Mouse (Mus musculus) ES-Bruce4 (cell line): ENCODE measurements around the gene Pde8a.

Source experiments
- CTCF ChIP-seq: IDR thresholded peaks from one replicate; pipeline ENCODE4 v1.8.1; 2011; ENCODE audit warnings: low read depth, low read length
- EP300 ChIP-seq: IDR thresholded peaks from 2 replicates; pipeline ENCODE4 v1.6.1; 2011; ENCODE audit warnings: low read depth, low read length; ENCODE audit not compliant: insufficient read depth
- POLR2A ChIP-seq: IDR thresholded peaks from one replicate; pipeline ENCODE4 v1.8.1; 2011; ENCODE audit warnings: low read length; ENCODE audit not compliant: insufficient read depth

DNA sequence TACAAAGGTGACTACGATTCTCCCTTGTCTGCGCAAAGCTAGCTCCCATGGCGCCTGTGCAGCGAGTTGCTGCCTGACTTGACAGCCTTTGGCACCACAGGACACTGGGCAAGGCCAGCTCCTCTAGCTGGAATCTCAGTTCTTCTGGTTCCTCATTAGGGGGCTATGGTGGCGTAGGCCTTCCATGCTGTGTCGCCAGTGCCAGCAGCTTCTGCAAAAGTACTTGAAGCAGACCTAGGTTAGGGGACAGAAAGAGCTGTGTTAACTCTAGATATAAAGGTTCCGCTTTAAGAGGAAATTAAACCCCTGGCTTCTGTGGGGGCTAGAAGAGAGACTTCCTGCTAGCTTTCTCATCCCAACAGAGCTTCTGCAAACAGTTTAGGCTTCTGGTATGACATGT, 134.8 kb downstream of the Pde8a start:
- TF ChIP-seq CTCF: no peak
- TF ChIP-seq POLR2A: no peak
- TF ChIP-seq EP300: no peak
